Mouse (Mus musculus) mature B cell (primary cell): ENCODE measurements at regions not wholly inside any gene's neighbourhood (a gene's known extent, or its start where the extent isn't known, plus 50 kb on each side); places are given as distances from the start of the nearest gene placed in this dataset.

Experiments used
- in situ Hi-C: fragments of 300-500 bp; cut with MboI; formaldehyde crosslinking; loops from 2 replicates; pipeline ENCODE4 v1.14.3; 2019

- in situ Hi-C loops = no loop called here
Observed at GRCm38 (mm10) chr12:77776011-77776546, 418.0 kb upstream of the Gm6657 start.

GRCm38 (mm10) chr12:77776755-77777154, 417.3 kb upstream of the Gm6657 start:
- in situ Hi-C loops = no loop called here

- in situ Hi-C loops = no loop called here
Observed at GRCm38 (mm10) chr12:77780885-77781698, 412.9 kb upstream of the Gm6657 start.

- in situ Hi-C loops = no loop called here
Observed at GRCm38 (mm10) chr12:77783909-77784308, 410.1 kb upstream of the Gm6657 start.

GRCm38 (mm10) chr12:77785647-77786046, 408.4 kb upstream of the Gm6657 start:
- in situ Hi-C loops = no loop called here

- in situ Hi-C loops = no loop called here
Observed at GRCm38 (mm10) chr12:77786678-77787077, 407.4 kb upstream of the Gm6657 start.

- in situ Hi-C loops = no loop called here
Observed at GRCm38 (mm10) chr12:77788273-77788672, 405.8 kb upstream of the Gm6657 start.

GRCm38 (mm10) chr12:77789427-77789826, 404.6 kb upstream of the Gm6657 start:
- in situ Hi-C loops = no loop called here

- in situ Hi-C loops = no loop called here
Observed at GRCm38 (mm10) chr12:77789871-77790270, 404.2 kb upstream of the Gm6657 start.

- in situ Hi-C loops = no loop called here
Observed at GRCm38 (mm10) chr12:77790891-77791672, 403.0 kb upstream of the Gm6657 start.

GRCm38 (mm10) chr12:77798516-77798915, 395.5 kb upstream of the Gm6657 start:
- in situ Hi-C loops = no loop called here

GRCm38 (mm10) chr12:77799134-77799770, 394.8 kb upstream of the Gm6657 start:
- in situ Hi-C loops = no loop called here

- in situ Hi-C loops = no loop called here
Observed at GRCm38 (mm10) chr12:77807674-77808073, 386.4 kb upstream of the Gm6657 start.

- in situ Hi-C loops = no loop called here
Observed at GRCm38 (mm10) chr12:77811276-77811675, 382.8 kb upstream of the Gm6657 start.

GRCm38 (mm10) chr12:77819456-77819855, 374.6 kb upstream of the Gm6657 start:
- in situ Hi-C loops = no loop called here

- in situ Hi-C loops = no loop called here
Observed at GRCm38 (mm10) chr12:77823381-77824030, 370.5 kb upstream of the Gm6657 start.

GRCm38 (mm10) chr12:77833411-77834169, 360.5 kb upstream of the Gm6657 start:
- in situ Hi-C loops = no loop called here

GRCm38 (mm10) chr12:77834891-77835290, 359.2 kb upstream of the Gm6657 start:
- in situ Hi-C loops = no loop called here

GRCm38 (mm10) chr12:77836231-77836630, 357.8 kb upstream of the Gm6657 start:
- in situ Hi-C loops = no loop called here

GRCm38 (mm10) chr12:77841844-77842415, 352.1 kb upstream of the Gm6657 start:
- in situ Hi-C loops = no loop called here
